Mouse (Mus musculus): ENCODE measurements around the gene Gm614.

Gm614 gene

DNA sequence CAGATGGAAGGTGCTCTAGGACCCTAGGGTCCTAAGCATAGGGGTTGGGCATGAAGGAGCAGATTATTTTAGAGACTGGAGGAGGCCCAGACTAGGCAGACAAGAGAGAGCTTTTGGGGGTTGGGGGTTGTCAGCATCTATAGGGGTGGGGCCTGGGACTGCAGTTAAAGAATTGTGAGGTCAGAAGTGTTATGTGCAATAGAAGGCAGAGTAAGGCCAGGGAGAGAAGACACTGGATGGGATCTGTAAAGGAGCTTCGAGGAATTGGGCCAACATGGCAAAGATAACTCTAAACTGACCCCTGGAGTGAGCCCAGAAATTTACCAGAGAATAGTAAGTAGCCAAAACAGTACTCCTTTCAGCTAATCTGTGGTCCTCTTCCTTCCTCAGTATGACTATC lies at the start of gene Gm614:
TSS of gene Gm614 (minus strand) at position 101 of the 400 bp plus-strand sequence.
- no peak for DNase-seq (ENCODE audit: low spot score)

DNA sequence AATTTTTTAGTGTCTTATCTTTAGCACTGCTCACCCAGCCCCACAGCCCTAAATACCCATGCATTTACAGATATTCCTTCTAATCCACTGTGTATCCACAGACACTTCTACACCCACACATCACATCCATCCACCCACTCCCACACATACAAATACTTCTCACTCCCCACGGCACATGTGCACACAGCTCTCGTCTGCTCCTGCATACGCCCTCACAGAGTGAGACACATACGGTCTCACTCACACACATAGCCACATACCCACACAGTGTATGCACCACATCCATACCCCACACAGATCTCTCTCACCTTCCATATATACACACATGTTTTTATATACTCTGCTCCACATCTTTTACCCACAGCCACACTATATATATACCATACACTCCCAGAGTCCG lies 45.5 kb upstream of the Gm614 start:
- no peak for DNase-seq (ENCODE audit: low spot score)

- no peak for DNase-seq (ENCODE audit: low spot score)
Measured at GRCm38 (mm10) chrX:101304646-101305045, 40.9 kb upstream of the Gm614 start.

- no peak for DNase-seq (ENCODE audit: low spot score)
Measured at GRCm38 (mm10) chrX:101301654-101302053, 37.9 kb upstream of the Gm614 start.

GRCm38 (mm10) chrX:101300427-101301030 lies 36.7 kb upstream of the Gm614 start:
- DNase-seq (ENCODE audit: low spot score), result no peak

DNA sequence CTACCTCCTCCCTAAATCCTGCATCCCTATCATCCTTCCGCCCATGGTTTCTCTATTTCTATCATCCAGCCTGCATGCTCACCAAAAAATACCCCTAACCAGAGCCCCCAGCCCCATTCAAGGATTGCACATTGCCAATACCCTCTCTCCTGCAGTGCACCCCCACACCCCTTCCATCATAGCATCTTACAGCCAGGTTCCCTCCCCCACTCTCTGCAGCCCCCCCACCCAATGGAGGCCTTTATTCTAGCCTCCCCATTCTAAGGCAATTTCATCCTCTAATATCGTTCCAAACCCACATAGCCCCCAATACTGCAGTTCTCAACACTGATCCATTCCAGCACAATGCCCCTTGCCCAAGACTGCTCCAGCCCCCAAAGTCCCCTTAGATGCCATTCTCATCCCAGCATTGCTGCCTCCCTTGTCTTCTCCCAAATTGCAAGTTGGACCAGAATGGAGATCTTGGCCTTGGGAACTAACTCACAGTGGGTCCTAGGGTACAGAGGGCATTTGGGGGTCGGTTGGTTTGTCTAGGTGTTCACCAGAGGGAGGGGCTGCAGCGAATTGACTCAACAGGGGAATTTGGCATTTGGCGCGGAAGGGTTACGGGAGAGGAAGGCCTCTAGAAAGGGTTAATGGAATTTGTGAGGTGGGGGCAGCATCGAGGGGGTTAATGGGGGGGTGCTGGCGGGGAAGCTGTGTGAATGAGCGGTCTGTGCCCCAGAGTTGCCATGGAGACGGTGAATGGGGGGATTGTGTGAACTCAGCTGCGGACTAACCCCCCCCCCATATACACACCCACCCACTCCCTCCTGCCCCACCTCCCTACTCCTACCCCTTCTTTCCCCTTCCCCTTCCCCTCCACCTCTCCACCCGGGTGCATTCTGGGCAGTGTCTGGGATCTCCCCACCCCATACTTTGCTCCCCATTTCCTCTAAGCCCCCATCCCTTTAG lies 36.0 kb upstream of the Gm614 start:
- DNase-seq (ENCODE audit: low spot score), result no peak

DNA sequence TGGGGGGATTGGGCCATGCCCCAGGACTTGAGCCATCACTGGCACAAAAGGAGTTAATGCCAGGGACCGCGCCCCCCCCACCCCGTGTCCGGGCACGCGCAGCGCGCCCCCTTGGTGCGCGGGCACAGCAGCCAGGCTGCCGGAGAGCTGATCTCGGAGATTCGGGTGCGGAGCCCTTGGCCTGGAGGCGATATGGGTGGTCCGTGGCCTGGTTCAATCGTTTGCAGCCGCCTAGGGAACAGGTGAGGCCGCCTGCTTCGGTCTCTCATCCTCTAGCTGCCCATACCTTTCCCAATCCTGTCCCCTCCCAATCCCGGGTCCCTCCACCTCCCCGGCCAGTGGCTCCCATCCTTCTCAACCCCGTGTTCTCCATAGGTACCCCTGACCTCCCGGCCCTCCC lies 35.3 kb upstream of the Gm614 start, which contains the start of gene Nlgn3:
TSS of gene Nlgn3 (plus strand) at position 114 of the 400 bp plus-strand sequence.
- DNase-seq (ENCODE audit: low spot score), result no peak

DNA sequence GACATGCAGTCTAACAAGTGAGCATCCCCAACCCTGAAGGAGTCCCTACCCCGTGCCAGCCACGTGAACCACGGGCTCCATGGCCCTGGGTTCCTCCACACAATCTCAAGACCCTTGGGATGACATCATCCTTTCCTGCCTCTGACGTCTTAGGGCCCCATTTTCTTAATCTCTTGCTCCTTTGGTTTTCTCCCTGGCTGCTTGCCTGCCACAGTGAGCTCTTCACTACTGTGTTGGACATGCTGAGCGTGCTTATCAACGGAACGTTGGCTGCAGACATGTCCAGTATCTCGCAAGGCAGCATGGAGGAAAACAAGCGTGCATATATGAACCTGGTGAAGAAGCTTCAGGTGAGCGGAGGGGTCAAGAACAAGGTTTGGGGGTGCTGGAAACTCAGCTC lies 26.3 kb upstream of the Gm614 start:
- no peak for DNase-seq (ENCODE audit: low spot score)

GRCm38 (mm10) chrX:101289037-101289436 lies 25.2 kb upstream of the Gm614 start:
- DNase-seq (ENCODE audit: low spot score), result no peak

GRCm38 (mm10) chrX:101288432-101288831 lies 24.6 kb upstream of the Gm614 start:
- no peak for DNase-seq (ENCODE audit: low spot score)

DNA sequence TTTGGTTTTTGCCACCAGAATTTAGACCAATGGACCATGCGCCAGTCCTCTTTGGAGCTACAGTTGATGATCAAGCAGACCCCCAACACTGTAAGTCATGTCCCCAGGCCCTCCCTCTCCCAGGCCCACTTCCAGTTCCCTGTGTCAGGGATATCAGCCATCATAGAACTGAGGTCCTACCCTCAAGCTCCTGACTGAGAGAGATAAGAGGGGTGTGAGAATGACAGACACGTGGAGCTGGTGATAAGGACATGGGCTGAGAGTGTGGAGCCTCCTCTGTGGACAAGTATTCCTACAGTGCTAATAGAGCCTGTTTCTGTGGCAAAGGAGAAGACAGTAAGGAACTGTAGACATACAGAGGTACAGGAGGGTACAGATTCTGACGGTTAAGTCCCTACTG lies 23.8 kb upstream of the Gm614 start:
- no peak for DNase-seq (ENCODE audit: low spot score)

DNA sequence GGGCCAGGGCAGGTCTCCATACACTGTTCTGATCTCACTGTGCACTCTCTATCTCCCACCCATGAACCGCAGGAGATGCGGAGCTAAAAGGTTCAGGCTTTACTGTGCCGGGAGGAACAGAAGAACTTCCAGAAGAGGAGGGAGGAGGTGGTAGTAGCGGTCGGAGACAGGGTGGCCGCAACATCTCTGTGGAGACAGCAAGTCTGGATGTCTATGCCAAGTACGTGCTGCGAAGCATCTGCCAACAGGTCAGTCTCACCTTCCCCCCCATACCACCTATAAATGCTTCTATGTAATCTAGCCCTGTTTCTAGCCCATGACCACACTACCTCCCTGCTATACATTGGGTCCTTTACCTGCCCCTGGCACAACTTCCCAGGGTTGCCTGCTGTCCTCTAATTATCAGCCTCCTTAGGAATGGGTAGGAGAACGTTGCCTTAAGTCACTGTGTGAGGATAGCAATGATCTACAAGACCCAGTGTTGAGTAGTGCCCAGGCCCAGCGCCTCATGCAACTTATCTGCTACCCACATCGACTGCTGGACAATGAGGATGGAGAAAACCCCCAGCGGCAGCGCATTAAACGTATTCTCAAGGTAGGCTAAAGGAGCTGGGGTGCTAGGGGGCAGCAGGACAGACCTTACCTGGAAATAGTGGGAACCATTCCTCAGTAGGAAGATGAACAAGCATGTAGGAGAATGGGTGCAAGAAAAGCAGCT lies 22.3 kb upstream of the Gm614 start:
- no peak for DNase-seq (ENCODE audit: low spot score)

- DNase-seq (ENCODE audit: low spot score), result no peak
Measured at GRCm38 (mm10) chrX:101285534-101285933, 21.7 kb upstream of the Gm614 start.

GRCm38 (mm10) chrX:101282813-101283212 lies 19.0 kb upstream of the Gm614 start:
- DNase-seq (ENCODE audit: low spot score), result no peak

GRCm38 (mm10) chrX:101273875-101274738 lies 10.3 kb upstream of the Gm614 start, which contains the start of gene Med12:
Gene Med12 (plus strand): TSS chrX:101274030.
- DNase-seq (ENCODE audit: low spot score), result peak; percentile 36

DNA sequence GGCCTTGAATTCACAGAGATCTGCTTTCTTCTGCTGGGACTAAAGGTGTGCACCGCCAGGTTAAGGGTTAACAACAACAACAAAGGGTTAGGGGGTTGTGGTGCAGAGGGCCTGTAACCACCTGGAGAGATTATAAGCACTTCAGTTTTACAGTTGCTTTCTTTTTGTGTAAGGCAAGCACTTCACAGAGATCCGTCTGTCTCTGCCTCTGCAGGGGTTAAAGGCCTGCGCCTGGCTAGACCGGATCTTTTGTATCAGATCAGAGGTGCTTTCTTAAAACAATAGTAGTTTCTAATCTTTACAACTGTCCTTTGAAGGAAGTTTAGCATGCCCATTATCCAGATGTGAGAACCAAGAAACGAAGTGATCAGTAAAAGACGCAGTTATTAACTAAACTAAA lies 9.6 kb upstream of the Gm614 start:
- no peak for DNase-seq (ENCODE audit: low spot score)

DNA sequence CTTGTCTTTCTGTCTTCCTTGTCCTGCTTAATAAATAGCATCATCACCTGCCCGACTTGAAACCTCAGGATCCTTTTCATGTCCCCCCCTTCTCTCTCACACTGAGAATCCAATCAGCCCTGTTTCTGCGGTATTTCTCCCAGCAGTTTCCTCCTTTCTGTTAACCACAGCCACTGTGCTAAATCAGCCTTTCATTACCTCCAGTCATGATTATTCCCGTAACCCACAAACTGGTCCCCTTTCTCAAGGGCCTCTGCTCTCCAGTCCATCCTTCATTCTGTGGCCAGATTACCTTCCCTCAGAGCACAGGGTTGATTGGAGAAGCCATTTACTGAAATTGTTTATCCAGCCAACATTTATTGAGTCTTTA lies 4.9 kb upstream of the Gm614 start, which contains the start of gene Gm20489:
TSS of gene Gm20489 (minus strand) at position 269 of the 370 bp plus-strand sequence.
- DNase-seq (ENCODE audit: low spot score), result no peak

DNA sequence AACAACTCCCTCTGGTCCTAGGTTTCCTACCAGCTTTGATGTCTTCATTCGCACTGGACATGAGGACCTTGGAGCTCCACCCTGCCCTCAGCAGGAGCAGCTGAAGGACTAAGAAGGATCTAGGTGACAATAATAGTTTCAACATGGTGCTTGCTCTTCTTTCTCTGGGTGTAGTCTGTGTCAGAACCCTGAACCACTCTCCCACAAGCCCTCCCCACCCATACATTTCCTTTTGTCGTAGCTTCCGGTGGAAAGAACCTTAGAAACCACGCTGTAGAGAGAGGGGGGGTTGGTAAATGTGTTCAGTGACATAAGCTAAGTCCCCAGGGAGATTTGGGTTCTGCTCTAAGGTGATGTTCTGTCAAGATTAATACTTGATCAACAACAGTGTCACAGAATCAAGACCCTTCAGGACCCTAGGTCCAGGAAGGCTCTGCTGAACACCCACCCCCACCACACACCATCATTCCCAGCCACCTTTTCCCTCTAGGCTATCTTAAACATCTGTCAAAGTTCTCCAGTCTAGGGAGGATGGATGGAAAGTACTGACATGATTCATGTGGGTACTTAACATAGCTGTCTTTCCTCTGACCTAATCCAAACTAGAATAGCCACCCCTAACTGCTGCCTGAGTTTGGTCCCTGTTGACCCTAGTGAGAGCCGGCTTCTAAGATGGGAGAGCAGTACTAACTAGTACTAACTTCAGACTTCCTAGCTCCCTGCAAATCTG lies 4.4 kb upstream of the Gm614 start, which contains the start of gene Il2rg:
TSS of gene Il2rg (minus strand) at position 231 of the 730 bp plus-strand sequence.
- no peak for DNase-seq (ENCODE audit: low spot score)

DNA sequence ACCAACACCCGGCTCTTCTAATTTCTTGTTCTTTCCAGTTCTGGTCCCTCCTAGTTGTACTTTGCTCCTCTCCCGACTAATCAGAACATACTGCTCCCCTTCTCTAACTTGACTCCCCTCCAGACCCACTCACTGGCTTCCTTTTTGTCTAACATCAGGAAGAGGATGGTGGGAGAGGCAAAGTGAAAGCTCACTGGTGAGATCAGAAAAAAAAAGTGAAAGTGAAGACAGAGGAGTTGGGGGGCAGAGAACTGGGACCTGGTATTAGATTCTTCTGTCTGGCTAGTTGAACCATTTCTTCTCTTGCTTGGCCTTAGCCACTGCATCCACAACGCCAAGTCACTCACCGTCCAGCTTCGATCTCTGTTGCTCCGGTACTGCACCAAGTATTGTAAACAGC lies 2.8 kb upstream of the Gm614 start:
- no peak for DNase-seq (ENCODE audit: low spot score)

- DNase-seq (ENCODE audit: low spot score), result no peak
Measured at GRCm38 (mm10) chrX:101260441-101261325, 3.1 kb downstream of the Gm614 start.
